Mouse (Mus musculus): ENCODE results near the gene Chst11. TPM values are rescaled to one million over a fixed set of nuclear protein-coding genes. Genes with fewer than 3 reads are reported as not detected.

The Chst11 gene
- total and polyA plus RNA-seq, 3 experiments = 3.1 to 4.5 (median 3.2) TPM

- Histone ChIP-seq H3K79me2 (replicated peaks; ENCODE audit: control insufficient read depth, insufficient read depth, low read length) (no peaks in the 10 kb centered on the region), H3K27me3 (ENCODE audit: control insufficient read depth, insufficient read depth, low read length) (no peaks in the 10 kb centered on the region), H3K9ac (ENCODE audit: low read depth, low read length) (no peak overlapping the region), H3K4me3 (no peak overlapping the region), H3K36me3 (ENCODE audit: control insufficient read depth, insufficient read depth, low read length) (no peaks in the 10 kb centered on the region), H3K4me1 (ENCODE audit: control insufficient read depth, insufficient read depth, low read length) (peaks cover 16% of the 10 kb centered on the region), H3K27ac (no peak overlapping the region)
- no peak for TF ChIP-seq POLR2A (IDR thresholded peaks at IDR 0.05; ENCODE audit: insufficient read depth, low read depth, low read length)
- TF ChIP-seq CTCF (IDR thresholded peaks at IDR 0.05) = no peak
- no peak for TF ChIP-seq EP300 (IDR thresholded peaks at IDR 0.05; ENCODE audit: insufficient read depth, low read depth, low read length)
- intact Hi-C loops (cut with DNase I) = no loop called here
- WGBS = 81% methylated on average over 9 of the region's 9 CpGs
- DNase-seq = no peak
Observed at GRCm38 (mm10) chr10:83164901-83165435, 179.7 kb downstream of the Chst11 start.

GRCm38 (mm10) chr10:83165521-83166243, 180.4 kb downstream of the Chst11 start:
- no peak overlapping the region for H3K27ac ChIP-seq
- intact Hi-C loops (cut with DNase I) = no loop called here
- no peaks in the 10 kb centered on the region for H3K36me3 ChIP-seq (ENCODE audit: control insufficient read depth, insufficient read depth, low read length)
- no peak for DNase-seq
- H3K27me3 ChIP-seq (ENCODE audit: control insufficient read depth, insufficient read depth, low read length) = no peaks in the 10 kb centered on the region
- no peak for TF ChIP-seq POLR2A (IDR thresholded peaks at IDR 0.05; ENCODE audit: insufficient read depth, low read depth, low read length)
- no peaks in the 10 kb centered on the region for H3K79me2 ChIP-seq (replicated peaks; ENCODE audit: control insufficient read depth, insufficient read depth, low read length)
- H3K4me1 ChIP-seq (ENCODE audit: control insufficient read depth, insufficient read depth, low read length) = peaks cover 16% of the 10 kb centered on the region
- H3K4me3 ChIP-seq = no peak overlapping the region
- no peak overlapping the region for H3K9ac ChIP-seq (ENCODE audit: low read depth, low read length)
- 90% methylated on average over 11 of the region's 11 CpGs for WGBS

GRCm38 (mm10) chr10:83166272-83166671, 181.0 kb downstream of the Chst11 start:
- H3K79me2 ChIP-seq (replicated peaks; ENCODE audit: control insufficient read depth, insufficient read depth, low read length) = no peaks in the 10 kb centered on the region

GRCm38 (mm10) chr10:83167492-83167891, 182.2 kb downstream of the Chst11 start:
- TF ChIP-seq CTCF (IDR thresholded peaks at IDR 0.05) = no peak
- no peak for TF ChIP-seq EP300 (IDR thresholded peaks at IDR 0.05; ENCODE audit: insufficient read depth, low read depth, low read length)
- no peak for TF ChIP-seq POLR2A (IDR thresholded peaks at IDR 0.05; ENCODE audit: insufficient read depth, low read depth, low read length)
- no peak overlapping the region for H3K27ac ChIP-seq

More at GRCm38 (mm10) chr10:83166272-83166671, 181.0 kb downstream of the Chst11 start:
- TF ChIP-seq CTCF (IDR thresholded peaks at IDR 0.05) = no peak
- TF ChIP-seq POLR2A (IDR thresholded peaks at IDR 0.05; ENCODE audit: insufficient read depth, low read depth, low read length) = no peak
- TF ChIP-seq EP300 (IDR thresholded peaks at IDR 0.05; ENCODE audit: insufficient read depth, low read depth, low read length) = no peak
- no peak for DNase-seq
- Histone ChIP-seq H3K27ac (no peak overlapping the region), H3K9ac (ENCODE audit: low read depth, low read length) (no peak overlapping the region), H3K4me1 (ENCODE audit: control insufficient read depth, insufficient read depth, low read length) (peaks cover 16% of the 10 kb centered on the region), H3K4me3 (no peak overlapping the region), H3K27me3 (ENCODE audit: control insufficient read depth, insufficient read depth, low read length) (no peaks in the 10 kb centered on the region), H3K36me3 (ENCODE audit: control insufficient read depth, insufficient read depth, low read length) (no peaks in the 10 kb centered on the region)
- 84% methylated on average over 9 of the region's 9 CpGs for WGBS
- intact Hi-C loops (cut with DNase I) = no loop called here

GRCm38 (mm10) chr10:83168303-83169056, 183.2 kb downstream of the Chst11 start:
- H3K27me3 ChIP-seq (ENCODE audit: control insufficient read depth, insufficient read depth, low read length) = no peaks in the 10 kb centered on the region
- H3K4me3 ChIP-seq = no peak overlapping the region
- H3K79me2 ChIP-seq (replicated peaks; ENCODE audit: control insufficient read depth, insufficient read depth, low read length) = no peaks in the 10 kb centered on the region
- TF ChIP-seq CTCF (IDR thresholded peaks at IDR 0.05) (no peak), EP300 (IDR thresholded peaks at IDR 0.05; ENCODE audit: insufficient read depth, low read depth, low read length) (no peak), POLR2A (IDR thresholded peaks at IDR 0.05; ENCODE audit: insufficient read depth, low read depth, low read length) (no peak)
- no peak overlapping the region for H3K9ac ChIP-seq (ENCODE audit: low read depth, low read length)
- WGBS = 59% methylated on average over 11 of the region's 11 CpGs
- peaks cover 13% of the 10 kb centered on the region for H3K4me1 ChIP-seq (ENCODE audit: control insufficient read depth, insufficient read depth, low read length)
- H3K36me3 ChIP-seq (ENCODE audit: control insufficient read depth, insufficient read depth, low read length) = no peaks in the 10 kb centered on the region
- DNase-seq = peak; percentile 32 to 35
- intact Hi-C loops (cut with DNase I) = no loop called here
- no peak overlapping the region for H3K27ac ChIP-seq

More at GRCm38 (mm10) chr10:83167492-83167891, 182.2 kb downstream of the Chst11 start:
- intact Hi-C loops (cut with DNase I) = no loop called here
- H3K4me1 ChIP-seq (ENCODE audit: control insufficient read depth, insufficient read depth, low read length) = peaks cover 13% of the 10 kb centered on the region
- H3K36me3 ChIP-seq (ENCODE audit: control insufficient read depth, insufficient read depth, low read length) = no peaks in the 10 kb centered on the region
- H3K4me3 ChIP-seq = no peak overlapping the region
- no peaks in the 10 kb centered on the region for H3K79me2 ChIP-seq (replicated peaks; ENCODE audit: control insufficient read depth, insufficient read depth, low read length)
- no peak for DNase-seq
- H3K27me3 ChIP-seq (ENCODE audit: control insufficient read depth, insufficient read depth, low read length) = no peaks in the 10 kb centered on the region
- WGBS = 83% methylated on average over 6 of the region's 6 CpGs
- H3K9ac ChIP-seq (ENCODE audit: low read depth, low read length) = no peak overlapping the region

- 66% methylated on average over 6 of the region's 6 CpGs for WGBS
- intact Hi-C loops (cut with DNase I) = no loop called here
Observed at GRCm38 (mm10) chr10:83169554-83169953, 184.3 kb downstream of the Chst11 start.

More at GRCm38 (mm10) chr10:83169554-83169953, 184.3 kb downstream of the Chst11 start:
- no peaks in the 10 kb centered on the region for H3K79me2 ChIP-seq (replicated peaks; ENCODE audit: control insufficient read depth, insufficient read depth, low read length)
- H3K9ac ChIP-seq (ENCODE audit: low read depth, low read length) = no peak overlapping the region
- no peak overlapping the region for H3K27ac ChIP-seq
- H3K4me1 ChIP-seq (ENCODE audit: control insufficient read depth, insufficient read depth, low read length) = peaks cover 9% of the 10 kb centered on the region
- DNase-seq = no peak
- H3K27me3 ChIP-seq (ENCODE audit: control insufficient read depth, insufficient read depth, low read length) = no peaks in the 10 kb centered on the region
- TF ChIP-seq EP300 (IDR thresholded peaks at IDR 0.05; ENCODE audit: insufficient read depth, low read depth, low read length) (no peak), POLR2A (IDR thresholded peaks at IDR 0.05; ENCODE audit: insufficient read depth, low read depth, low read length) (no peak), CTCF (IDR thresholded peaks at IDR 0.05) (no peak)
- H3K4me3 ChIP-seq = no peak overlapping the region
- H3K36me3 ChIP-seq (ENCODE audit: control insufficient read depth, insufficient read depth, low read length) = no peaks in the 10 kb centered on the region
